Mouse (Mus musculus): Measurements from ENCODE around the gene Trim44. TPM values are rescaled to one million over a fixed set of nuclear protein-coding genes. Genes with fewer than 3 reads are reported as not detected.

Trim44 gene
- total RNA-seq, 1 experiment from 2014 or later, result 42.7 TPM

- no peak for ATAC-seq (ENCODE audit: extremely low read depth, insufficient number of reproducible peaks, low FRiP score, poor library complexity, severe bottlenecking)
Observed at GRCm38 (mm10) chr2:102409741-102410140, 2.1 kb upstream of the Trim44 start.

GRCm38 (mm10) chr2:102406324-102407304, 1.0 kb downstream of the Trim44 start:
- no peak for ATAC-seq (ENCODE audit: extremely low read depth, insufficient number of reproducible peaks, low FRiP score, poor library complexity, severe bottlenecking)

- no peak for ATAC-seq (ENCODE audit: extremely low read depth, insufficient number of reproducible peaks, low FRiP score, poor library complexity, severe bottlenecking)
Observed at GRCm38 (mm10) chr2:102403982-102404381, 3.6 kb downstream of the Trim44 start.

GRCm38 (mm10) chr2:102403306-102403705, 4.3 kb downstream of the Trim44 start:
- no peak for ATAC-seq (ENCODE audit: extremely low read depth, insufficient number of reproducible peaks, low FRiP score, poor library complexity, severe bottlenecking)

GRCm38 (mm10) chr2:102401352-102401692, 6.3 kb downstream of the Trim44 start:
- no peak for ATAC-seq (ENCODE audit: extremely low read depth, insufficient number of reproducible peaks, low FRiP score, poor library complexity, severe bottlenecking)

GRCm38 (mm10) chr2:102400605-102401351, 6.8 kb downstream of the Trim44 start:
- peak; percentile 85 for ATAC-seq (ENCODE audit: extremely low read depth, insufficient number of reproducible peaks, low FRiP score, poor library complexity, severe bottlenecking)

- ATAC-seq (ENCODE audit: extremely low read depth, insufficient number of reproducible peaks, low FRiP score, poor library complexity, severe bottlenecking), result no peak
Observed at GRCm38 (mm10) chr2:102399864-102400604, 7.6 kb downstream of the Trim44 start.

- ATAC-seq (ENCODE audit: extremely low read depth, insufficient number of reproducible peaks, low FRiP score, poor library complexity, severe bottlenecking), result no peak
Observed at GRCm38 (mm10) chr2:102396493-102396892, 11.1 kb downstream of the Trim44 start.

GRCm38 (mm10) chr2:102393457-102393856, 14.2 kb downstream of the Trim44 start:
- no peak for ATAC-seq (ENCODE audit: extremely low read depth, insufficient number of reproducible peaks, low FRiP score, poor library complexity, severe bottlenecking)

GRCm38 (mm10) chr2:102385328-102385902, 22.2 kb downstream of the Trim44 start:
- no peak for ATAC-seq (ENCODE audit: extremely low read depth, insufficient number of reproducible peaks, low FRiP score, poor library complexity, severe bottlenecking)

GRCm38 (mm10) chr2:102384496-102384895, 23.1 kb downstream of the Trim44 start:
- ATAC-seq (ENCODE audit: extremely low read depth, insufficient number of reproducible peaks, low FRiP score, poor library complexity, severe bottlenecking), result 0 out of 2 replicates have a peak, but pooled peaks have one; percentile 9

GRCm38 (mm10) chr2:102384057-102384456, 23.6 kb downstream of the Trim44 start:
- ATAC-seq (ENCODE audit: extremely low read depth, insufficient number of reproducible peaks, low FRiP score, poor library complexity, severe bottlenecking), result 0 out of 2 replicates have a peak, but pooled peaks have one; percentile 19

GRCm38 (mm10) chr2:102383069-102383834, 24.4 kb downstream of the Trim44 start:
- ATAC-seq (ENCODE audit: extremely low read depth, insufficient number of reproducible peaks, low FRiP score, poor library complexity, severe bottlenecking), result no peak

GRCm38 (mm10) chr2:102382519-102382918, 25.1 kb downstream of the Trim44 start:
- ATAC-seq (ENCODE audit: extremely low read depth, insufficient number of reproducible peaks, low FRiP score, poor library complexity, severe bottlenecking), result no peak

GRCm38 (mm10) chr2:102380581-102380980, 27.0 kb downstream of the Trim44 start:
- ATAC-seq (ENCODE audit: extremely low read depth, insufficient number of reproducible peaks, low FRiP score, poor library complexity, severe bottlenecking), result no peak

GRCm38 (mm10) chr2:102378928-102379327, 28.7 kb downstream of the Trim44 start:
- no peak for ATAC-seq (ENCODE audit: extremely low read depth, insufficient number of reproducible peaks, low FRiP score, poor library complexity, severe bottlenecking)

GRCm38 (mm10) chr2:102378381-102378780, 29.2 kb downstream of the Trim44 start:
- no peak for ATAC-seq (ENCODE audit: extremely low read depth, insufficient number of reproducible peaks, low FRiP score, poor library complexity, severe bottlenecking)

- ATAC-seq (ENCODE audit: extremely low read depth, insufficient number of reproducible peaks, low FRiP score, poor library complexity, severe bottlenecking), result no peak
Observed at GRCm38 (mm10) chr2:102377370-102377769, 30.3 kb downstream of the Trim44 start.

All from neutrophil, adult 5-6 weeks (primary cell).